Mouse (Mus musculus) kidney, adult 11 months (tissue): Measurements from ENCODE around the gene Wipf2.
"Not testable (repeated sequence)": the region's sequence is repeated elsewhere in the genome, so short reads cannot be mapped to it uniquely, and the experiment has no call there.

Experiments used
- DNase-seq: peaks from one replicate; pipeline ENCODE4 v3.0.0; 2022

Wipf2 gene

GRCm38 (mm10) chr11:98911498-98911897 lies 48.1 kb downstream of the Wipf2 start:
- no peak for DNase-seq

GRCm38 (mm10) chr11:98914196-98914595 lies 50.8 kb downstream of the Wipf2 start:
- DNase-seq = no peak

GRCm38 (mm10) chr11:98916376-98916775 lies 52.9 kb downstream of the Wipf2 start:
- DNase-seq = not testable (repeated sequence)

DNA sequence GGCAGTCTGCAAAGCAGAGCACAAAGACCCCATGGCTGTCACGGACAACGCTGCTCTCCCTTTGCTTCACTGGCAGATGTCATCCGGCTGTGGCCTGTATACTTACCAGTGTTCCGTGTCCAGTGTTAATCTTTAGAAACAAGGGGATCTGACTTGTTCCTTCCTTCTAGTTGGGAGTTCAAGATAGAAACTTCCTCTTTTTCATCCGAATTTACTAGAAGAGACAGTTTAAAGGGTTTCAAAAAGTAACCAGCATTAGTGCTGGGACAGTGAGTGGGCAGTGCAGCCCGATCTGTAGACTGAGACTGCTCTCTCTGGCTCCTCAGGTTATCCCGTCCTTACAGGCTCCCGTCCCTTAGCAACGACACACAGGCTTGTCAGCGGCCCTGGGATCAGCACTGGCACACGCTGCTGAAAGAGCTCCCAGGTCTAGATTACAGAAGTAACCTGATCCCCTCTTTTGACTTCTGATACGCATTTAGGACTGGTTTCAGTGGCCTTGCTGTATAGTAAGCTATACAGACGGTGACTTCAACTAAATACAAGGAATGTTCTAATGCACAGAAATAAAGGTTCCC lies 54.1 kb downstream of the Wipf2 start:
- no peak for DNase-seq

DNA sequence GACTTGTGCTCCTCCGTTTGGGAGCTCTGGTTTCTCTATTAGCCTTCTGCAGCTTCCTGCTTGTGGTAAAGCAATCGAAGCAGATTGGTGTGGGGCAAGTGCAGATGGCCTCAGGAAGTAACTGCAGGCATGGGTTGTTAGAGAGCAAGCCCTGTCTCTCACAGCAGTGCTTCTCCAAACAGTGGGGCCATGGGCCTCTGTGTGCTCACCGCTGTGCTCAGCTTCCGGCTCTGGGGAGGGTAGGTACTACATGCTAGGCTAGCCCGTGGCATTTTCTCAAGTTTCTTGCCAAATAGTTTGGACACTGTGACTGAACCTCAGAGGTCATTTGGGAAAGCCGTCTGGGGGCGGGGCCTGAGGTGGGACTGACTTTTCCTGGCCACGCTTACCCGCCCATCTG lies 54.8 kb downstream of the Wipf2 start:
- peak; percentile 54 for DNase-seq

DNA sequence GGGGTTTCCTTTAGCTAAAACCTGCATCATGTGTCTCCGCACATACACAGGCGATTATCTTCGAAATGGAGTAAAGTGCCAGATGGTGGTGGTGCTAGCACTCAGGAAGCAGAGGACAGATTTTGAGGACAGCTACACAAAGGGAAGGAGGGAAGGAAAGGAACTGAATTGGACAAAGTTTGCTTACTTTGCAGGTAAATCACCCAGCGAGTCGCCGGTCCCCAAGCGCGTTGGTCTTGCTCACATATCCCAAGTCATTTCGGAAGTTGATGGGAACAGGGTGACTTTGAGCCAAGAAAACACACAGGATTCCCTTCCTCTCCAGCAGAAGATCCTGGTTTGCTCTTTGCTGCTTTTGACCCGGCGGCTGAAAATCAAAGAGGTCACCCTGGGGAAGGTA lies 55.6 kb downstream of the Wipf2 start:
- no peak for DNase-seq

DNA sequence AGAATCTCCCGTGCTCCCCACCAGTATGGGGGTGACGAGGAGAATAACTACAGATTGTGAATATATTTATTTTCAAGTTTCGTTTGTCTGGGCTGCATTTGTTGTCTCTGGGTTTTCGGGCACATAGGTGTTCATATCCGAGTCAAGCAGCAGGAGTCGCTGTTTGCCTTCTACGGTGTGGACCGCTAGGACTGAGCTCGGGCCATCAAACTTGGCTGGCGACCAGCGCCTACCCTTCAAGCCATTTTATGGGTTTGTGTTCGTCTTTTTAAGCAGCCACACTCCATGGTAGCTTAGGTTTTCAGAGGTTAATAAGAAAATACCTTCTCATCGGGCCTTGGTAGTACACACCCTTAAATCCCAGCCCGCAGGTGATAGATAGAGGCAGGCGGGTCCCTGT lies 58.4 kb downstream of the Wipf2 start:
- not testable (repeated sequence) for DNase-seq

DNA sequence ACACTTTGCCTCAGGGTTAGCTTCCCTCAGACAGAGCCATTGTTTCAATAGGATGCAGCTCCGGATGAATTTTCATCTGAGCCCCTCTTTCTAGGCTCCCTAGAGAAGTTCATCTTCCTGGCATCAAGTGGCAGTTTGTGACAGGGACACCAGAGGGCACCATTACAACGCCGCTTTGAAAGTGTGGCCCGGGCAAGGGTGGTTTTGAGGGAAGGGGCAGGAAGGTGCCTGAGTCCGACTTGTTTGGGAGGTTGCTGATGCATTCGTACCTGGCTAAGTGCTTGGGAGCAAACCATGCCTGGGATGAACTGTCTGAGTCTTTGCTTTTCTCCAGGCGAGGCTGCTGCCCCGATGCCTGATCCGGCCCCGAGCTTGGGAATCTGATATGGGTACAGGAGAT lies 58.9 kb downstream of the Wipf2 start:
- not testable (repeated sequence) for DNase-seq

DNA sequence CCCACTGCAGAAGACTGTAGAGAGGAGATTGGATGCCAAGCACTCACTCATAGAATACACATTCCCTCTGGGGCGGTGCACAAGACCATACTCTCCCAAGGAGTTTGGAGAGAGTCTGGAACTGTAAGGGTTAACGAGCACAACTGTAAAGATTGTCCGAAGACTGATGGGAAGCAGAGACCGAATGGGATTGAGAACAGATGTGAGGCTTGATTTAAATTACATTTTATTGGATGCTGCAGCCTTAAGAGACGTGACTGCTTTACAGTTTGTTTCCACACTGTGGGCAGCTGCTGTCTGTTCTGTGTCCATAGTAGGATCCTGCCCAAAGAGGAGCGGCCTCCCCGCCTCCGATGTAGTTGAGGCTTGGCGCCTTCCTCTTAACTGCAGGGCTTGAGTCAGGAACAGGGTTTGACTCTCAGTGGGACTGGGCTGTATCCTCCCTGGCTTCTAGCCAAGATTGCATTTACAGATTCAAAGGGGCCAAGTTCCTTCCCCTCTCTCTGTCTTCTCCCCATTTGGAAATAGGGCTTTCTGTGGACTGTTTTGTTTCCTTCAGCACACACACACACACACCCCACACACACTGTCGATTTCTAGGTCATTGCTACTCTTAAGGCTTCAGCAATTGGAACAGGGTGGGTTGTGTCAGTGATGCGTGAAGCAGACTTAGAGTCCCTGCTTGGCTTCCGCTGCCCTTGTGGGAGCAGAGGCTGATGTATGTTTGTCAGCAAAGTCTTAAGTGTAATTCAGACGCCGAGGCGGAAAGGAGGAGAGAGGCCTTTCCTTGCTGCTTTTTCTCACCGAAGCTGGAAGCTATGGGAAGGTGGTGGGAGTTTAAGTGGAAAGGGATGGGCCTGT lies 59.6 kb downstream of the Wipf2 start:
- not testable (repeated sequence) for DNase-seq

DNA sequence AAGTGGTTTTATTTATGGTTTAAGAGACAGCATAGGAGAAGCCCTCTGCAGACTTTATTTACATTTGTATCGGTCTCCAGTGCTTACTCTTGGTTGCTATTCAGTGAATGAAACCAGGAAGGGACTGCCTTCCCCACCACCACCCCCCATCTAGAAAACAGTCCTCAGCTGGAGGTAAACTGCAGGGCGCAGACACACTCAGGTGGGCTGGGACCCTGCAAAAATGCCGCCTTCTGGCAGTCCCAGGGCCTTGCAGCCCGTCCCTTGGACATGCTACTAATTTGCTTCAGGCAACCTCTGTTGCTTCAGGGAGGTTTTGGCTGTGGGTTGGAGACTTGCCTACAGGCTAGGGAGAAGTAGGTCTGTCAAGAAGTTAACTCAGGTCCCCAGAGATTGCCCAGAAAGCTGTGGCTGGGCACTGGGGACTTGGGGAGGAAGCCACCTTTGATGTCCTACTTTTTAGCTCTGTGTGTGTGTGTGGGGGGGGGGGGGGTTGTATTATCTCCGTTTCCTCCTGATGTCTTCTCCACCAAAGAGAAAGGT lies 61.3 kb downstream of the Wipf2 start:
- no peak for DNase-seq

GRCm38 (mm10) chr11:98925265-98925721 lies 61.9 kb downstream of the Wipf2 start:
- no peak for DNase-seq

GRCm38 (mm10) chr11:98925868-98926311 lies 62.5 kb downstream of the Wipf2 start:
- DNase-seq = no peak

- DNase-seq = no peak
These were observed 63.1 kb downstream of the Wipf2 start for GRCm38 (mm10) chr11:98926553-98926952.

GRCm38 (mm10) chr11:98927438-98928076 lies 64.1 kb downstream of the Wipf2 start, which contains the start of gene Rara:
Rara (plus strand) TSS chr11:98927818.
- no peak for DNase-seq

GRCm38 (mm10) chr11:98928186-98928893 lies 64.9 kb downstream of the Wipf2 start:
- no peak for DNase-seq

DNA sequence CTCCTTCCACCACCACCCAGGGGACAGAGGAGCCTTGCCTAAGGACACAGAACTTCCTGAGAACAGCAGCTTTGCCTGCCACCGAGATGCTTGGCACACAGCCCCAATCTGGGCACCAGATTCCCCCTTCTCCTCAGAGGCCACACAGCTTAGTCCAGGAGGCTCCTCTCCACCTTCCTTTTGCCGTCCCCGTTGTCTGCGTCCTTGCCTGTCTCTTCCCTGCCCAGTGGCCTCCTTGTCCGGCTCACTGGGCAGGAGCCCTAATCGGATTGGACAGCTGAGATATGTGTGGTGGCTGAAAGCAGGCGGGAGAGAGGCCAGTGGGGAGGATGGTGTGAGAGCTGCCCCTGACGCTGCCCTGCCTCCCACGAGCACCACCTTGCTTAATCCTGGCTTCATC lies 66.1 kb downstream of the Wipf2 start:
- DNase-seq = no peak

DNA sequence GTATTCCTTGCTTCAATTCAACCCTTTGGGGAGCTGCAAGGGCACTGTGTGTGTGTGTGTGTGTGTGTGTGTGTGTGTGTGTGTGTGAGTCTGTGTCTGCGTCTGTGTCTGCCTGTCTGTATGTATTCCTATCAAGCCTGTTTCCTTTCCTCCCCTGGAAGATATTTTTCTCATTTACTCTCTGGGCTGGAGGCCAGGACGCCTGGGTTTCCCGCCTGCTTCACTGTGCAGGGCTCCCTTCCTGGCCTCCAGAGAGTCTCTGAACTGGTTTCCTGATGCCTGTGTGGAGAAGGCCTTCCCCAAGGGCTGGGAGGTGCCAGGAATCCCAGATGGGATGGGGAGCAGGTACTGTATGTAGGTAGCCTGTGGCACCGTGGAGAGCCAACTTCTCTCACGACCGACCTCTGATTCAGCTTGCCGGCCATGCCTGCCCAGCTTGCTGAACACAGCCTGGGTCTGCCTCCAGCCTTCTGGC lies 66.7 kb downstream of the Wipf2 start:
- no peak for DNase-seq

- DNase-seq = no peak
These were observed 67.5 kb downstream of the Wipf2 start for GRCm38 (mm10) chr11:98930773-98931512.

GRCm38 (mm10) chr11:98931513-98932292 lies 68.3 kb downstream of the Wipf2 start:
- no peak for DNase-seq

- no peak for DNase-seq
These were observed 69.1 kb downstream of the Wipf2 start for GRCm38 (mm10) chr11:98932293-98933091.
